Mouse (Mus musculus) embryonic stem cell, embryonic (primary cell): ENCODE measurements around the gene Gmds.

Source experiments
- CTCF ChIA-PET, 4 experiments: fragments of 300-600 bp in 2 of 4; fragments of 350-600 bp in 2 of 4; sonication (Branson Sonifier 250); formaldehyde crosslinking; loops; one replicate each; lab custom pipeline; 2022; ENCODE audit warnings: inconsistent platforms in 2 of 4; lab: Charles Lee
- POLR2A ChIA-PET, 4 experiments: fragments of 300-600 bp in 2 of 4; fragments of 350-600 bp in 2 of 4; sonication (Branson Sonifier 250); formaldehyde crosslinking; loops; one replicate each; lab custom pipeline; 2022; ENCODE audit warnings: antibody characterized with exemption in 4 of 4, inconsistent platforms in 1 of 4; lab: Charles Lee

The Gmds gene

DNA sequence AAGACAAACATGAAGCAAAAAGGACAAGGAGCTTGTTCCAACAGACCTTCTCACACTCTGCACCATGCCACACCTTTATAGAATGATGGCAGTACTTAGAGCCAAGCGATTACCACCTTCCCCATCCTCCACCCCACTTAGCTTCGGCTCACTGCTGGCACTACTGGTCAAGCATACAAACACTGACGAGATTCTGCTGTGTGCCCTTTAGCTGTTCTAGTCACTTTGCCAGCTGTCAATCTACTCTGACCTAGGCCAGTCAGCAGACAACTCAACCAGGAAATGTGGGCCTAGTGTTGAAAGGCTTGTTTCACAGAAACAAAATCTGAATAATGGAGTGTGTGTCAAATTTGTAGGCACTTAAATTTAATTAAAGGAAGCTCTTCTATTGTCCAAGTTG, 464.1 kb downstream of the Gmds start:
- ChIA-PET CTCF (no interaction called here), POLR2A (no interaction called here)

DNA sequence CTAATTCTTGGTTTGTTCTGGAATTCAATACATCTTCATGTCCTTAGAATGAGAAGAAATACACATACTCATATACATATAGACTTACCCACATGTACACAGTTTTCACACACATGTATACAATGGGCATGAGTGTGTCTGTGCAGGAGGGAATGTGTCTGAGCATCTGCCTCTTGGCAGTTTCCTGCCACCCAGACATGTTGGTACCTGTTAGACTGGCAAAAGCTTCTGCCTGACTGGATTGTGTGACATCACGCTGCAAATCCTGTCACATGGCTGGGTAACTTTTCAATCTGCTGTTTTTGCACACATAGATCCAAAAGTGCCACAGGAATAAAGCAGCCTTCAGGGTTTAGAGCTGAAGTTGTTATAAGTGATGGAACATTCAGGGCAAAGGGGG, 465.3 kb downstream of the Gmds start:
- ChIA-PET CTCF (no interaction called here), POLR2A (no interaction called here)

DNA sequence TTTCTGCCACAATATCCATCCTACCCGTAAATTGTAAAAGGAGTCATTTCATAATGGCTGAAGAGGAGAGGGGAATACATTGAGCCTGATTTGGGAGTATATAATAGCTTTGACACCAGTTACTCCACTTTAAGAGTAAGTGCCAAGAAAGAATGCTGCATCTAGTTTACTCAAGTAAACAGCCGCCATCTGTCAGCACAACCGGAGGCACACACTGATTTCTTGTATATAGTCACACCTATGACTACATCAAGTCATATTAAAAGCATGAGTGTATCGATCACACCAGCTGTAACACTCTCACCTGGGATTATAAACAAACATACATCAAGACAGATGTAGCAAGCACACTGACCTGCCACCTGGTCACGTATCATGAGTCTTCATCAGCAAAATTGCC, 473.8 kb downstream of the Gmds start:
- CTCF ChIA-PET = interaction anchor here in 1 of 4 experiments (0.6 kb wide), 1 partner anchor 431 kb away, joined by 3 read pairs; no protein-coding TSS in a partner anchor
- POLR2A ChIA-PET = interaction anchor here in 1 of 4 experiments (0.6 kb wide), 1 partner anchor 414 kb away, joined by 4 read pairs; no protein-coding TSS in a partner anchor

DNA sequence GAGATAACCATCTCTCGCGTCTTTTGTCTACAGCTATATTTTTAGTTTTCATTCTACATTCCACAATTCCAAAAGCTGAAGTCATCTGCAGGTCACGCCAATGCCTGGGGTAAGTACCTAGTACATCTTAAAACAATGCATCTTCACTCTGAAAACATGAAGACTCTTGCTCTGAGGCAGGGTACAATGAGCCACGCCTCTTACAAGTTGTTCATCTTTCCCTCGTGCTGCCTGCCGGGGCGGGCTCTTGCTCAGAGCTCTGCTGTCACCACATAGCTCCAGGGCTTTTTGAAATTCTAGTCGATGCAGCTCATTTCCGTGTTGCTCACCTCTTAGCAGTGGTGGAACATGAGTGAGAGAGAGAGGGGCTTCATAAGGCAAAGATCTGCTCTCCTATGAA, 475.1 kb downstream of the Gmds start:
- ChIA-PET POLR2A (interaction anchor here in 1 of 4 experiments (0.5 kb wide), 1 partner anchor 865 kb away, joined by 5 read pairs; no protein-coding TSS in a partner anchor), CTCF (no interaction called here)

DNA sequence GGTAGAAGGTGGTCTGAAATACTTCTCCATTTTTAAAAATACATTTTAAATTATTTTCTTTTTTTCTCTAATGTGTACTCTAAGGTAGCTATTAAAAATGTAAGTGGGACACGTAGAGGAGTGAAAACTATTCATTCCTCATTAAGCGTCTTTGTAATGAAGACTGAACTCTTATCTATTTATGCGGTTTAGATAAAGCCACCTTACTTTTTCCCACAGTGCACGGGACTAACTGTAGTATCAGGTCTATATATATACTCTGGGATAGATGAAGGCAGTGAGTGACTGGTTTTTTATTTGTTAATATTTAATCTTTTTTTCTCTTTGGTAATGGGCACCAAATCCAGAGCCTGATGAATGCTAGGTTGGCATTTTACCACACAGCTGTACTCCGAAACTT, 478.3 kb downstream of the Gmds start:
- ChIA-PET POLR2A (interaction anchor here in 1 of 4 experiments (0.6 kb wide), 1 partner anchor 69 kb away, joined by 3 read pairs; no protein-coding TSS in a partner anchor), CTCF (no interaction called here)

DNA sequence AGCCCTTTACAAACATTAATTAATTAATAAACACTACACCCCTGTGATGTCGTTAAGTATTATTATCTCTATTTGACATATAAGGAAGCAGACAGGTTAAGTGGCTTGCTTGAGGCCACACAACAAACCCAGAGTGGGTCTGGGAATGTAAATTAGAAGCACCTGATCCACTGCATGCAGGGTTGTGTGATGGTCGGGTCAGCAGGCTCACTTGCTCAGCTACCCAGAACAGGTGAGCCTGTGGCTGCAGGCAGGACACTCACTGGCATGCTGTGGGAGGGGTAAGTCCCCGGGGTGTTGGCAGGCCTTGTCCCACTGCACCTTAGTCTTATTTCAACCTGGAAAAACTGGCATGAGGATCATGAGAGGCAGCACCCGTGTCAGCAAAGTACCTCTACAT, 484.5 kb downstream of the Gmds start:
- POLR2A ChIA-PET = no interaction called here
- CTCF ChIA-PET = no interaction called here

DNA sequence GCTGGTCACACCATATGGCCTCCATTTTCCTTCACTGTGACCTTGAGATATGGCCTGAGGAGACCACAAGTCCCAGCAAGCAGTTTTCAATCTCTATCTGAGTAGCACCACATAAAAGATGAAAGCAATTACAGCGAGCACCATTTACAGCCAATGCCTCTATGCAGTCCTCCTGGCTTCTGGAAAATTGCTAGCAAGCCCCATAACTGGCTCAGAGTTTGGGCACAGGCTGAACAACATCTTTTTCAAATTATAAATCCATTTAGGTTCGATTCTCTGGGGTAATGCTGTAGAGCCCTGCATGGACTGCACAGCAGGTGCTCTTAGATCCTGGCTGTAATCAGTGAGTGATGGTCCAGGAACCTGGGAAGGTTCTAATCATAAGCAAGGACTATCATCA, 485.0 kb downstream of the Gmds start:
- POLR2A ChIA-PET = no interaction called here
- CTCF ChIA-PET = no interaction called here

DNA sequence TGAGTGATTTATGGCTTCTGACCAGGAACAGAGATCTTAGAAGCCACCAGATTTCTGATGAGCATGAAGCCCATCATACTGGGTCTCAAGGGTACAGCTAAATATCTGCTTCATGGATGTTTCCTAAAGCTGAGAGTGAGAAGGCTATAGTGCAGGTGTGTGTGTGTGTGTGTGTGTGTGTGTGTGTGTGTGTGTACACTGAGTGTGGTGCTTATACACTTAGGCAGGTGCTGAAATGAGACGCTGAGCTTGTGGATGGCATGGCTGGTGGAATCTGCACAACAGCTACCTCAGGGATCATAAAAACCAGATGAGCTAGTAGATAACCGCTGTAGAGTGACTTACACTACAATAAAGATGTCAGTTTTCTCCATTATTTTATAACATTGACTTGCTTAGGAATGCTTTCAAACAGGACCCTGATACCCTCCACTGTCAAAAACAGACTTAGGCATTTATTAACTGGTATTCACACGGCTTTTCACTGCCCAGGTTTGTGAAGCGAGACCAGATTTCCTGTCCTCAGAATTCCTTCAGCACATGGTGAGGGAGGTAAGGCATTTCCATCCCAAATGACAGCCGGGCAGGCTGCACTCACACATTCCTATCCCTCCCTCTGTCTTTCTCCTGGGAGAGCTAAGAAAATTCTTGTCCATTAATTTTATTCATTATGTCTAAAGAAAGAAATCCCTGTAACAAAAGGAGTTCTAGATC, 489.1 kb downstream of the Gmds start:
- POLR2A ChIA-PET = interaction anchor here in 1 of 4 experiments (0.6 kb wide), 1 partner anchor 198 kb away, joined by 3 read pairs; no protein-coding TSS in a partner anchor
- CTCF ChIA-PET = no interaction called here

DNA sequence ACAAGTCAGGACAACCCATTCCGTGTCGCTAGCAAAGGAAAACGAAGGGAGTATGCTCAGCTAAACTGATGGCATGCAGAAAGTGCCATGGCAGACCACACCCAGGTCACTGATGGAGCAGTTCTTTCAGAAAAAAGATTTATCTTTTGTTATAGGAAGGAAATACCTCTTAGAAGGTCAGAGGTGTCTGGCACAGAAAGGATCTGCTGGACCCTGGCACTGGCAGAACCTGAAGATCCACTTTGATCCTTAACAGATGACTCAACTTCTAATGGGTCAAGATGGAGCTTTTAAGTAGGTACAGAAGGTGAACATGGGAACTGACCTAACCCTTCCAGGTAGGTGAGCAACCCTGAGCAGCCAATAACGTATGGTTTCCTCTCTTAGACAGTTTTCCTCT, 502.7 kb downstream of the Gmds start:
- POLR2A ChIA-PET = no interaction called here
- CTCF ChIA-PET = no interaction called here

DNA sequence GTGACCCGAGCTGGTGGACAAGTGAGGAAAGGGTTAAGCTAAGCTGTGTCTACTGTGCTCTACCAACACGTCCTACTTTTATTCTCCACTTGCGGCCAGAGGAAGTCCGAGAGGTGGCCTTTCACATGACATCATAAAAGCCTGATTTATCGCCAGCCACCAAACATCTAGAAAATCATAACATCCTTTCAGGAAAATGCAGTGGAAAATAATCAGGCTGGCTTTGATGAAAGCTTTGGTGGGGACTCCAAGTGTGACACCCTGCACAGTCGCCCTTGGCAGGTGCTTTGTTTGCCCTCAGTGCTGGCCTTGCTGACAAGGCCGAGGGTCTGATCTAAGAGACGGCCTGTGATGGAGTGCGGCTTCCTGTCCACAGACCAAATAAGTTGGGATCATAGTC, 508.2 kb downstream of the Gmds start:
- ChIA-PET CTCF (interaction anchor here in 1 of 4 experiments (0.6 kb wide), 1 partner anchor 296 kb away, joined by 10 read pairs; no protein-coding TSS in a partner anchor), POLR2A (no interaction called here)

DNA sequence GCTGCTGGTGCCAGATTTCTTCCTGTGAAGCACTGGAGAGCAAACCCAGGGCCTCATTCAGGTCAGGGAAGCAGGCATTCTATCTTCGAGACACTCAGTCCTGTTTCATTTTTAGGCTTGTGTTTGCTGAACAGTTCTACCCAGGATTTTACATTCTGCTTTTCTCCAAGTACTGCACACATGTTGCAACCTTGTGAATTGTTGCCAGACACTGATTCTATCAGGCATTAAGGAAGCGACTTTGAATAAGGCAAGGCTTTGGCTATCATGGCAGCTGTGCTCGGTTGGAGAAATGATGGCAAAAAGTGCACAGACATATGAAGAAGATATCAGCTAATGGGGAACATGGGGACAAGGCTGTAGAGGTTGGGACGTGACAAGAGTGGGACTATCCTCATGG, 510.1 kb downstream of the Gmds start:
- CTCF ChIA-PET = no interaction called here

DNA sequence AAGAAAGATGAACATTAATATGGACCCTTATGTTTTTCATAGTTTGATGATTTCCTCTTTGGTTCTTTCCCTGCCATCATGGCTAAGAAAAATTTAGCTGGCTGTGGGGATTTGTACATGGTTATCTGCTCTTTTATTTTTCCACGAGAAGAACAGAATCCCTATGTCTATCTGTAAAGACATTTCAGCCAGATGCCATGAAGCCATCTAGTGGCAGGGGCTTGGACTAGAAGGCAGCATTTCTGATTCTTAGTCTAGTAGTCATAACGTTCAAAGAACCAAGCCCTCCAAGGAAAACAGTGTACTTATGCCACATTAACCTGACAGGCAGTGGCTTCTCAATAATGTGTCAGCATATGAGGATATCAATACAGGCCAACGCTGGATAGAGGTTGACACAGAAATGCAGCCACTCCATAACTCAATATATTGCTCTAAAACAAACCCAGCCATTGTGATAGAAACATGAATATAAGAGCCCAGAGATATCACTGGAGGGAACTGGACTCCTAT, 510.7 kb downstream of the Gmds start:
- POLR2A ChIA-PET = no interaction called here

More for the DNA sequence above, 510.1 kb downstream of the Gmds start:
- POLR2A ChIA-PET = no interaction called here

DNA sequence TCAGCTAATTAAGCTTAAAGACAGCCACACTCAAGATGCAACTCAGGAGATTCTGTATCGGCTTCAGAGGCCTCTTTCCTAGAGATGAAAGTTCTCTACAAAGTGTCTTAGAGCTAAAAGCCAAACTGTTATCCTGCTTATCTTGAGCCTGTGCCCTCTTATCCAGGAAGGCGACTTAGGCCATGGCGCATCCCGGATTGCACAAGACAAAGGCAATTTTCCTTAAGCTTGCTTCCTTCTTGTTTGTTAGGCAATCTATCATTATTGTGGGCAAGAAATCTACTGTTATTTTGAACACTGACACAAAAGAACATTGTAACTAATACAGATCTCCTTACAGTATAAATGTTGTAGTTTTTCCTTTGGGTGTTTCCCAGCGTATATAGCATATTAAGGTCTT, 511.4 kb downstream of the Gmds start:
- POLR2A ChIA-PET = no interaction called here
- CTCF ChIA-PET = no interaction called here

More for the DNA sequence above, 510.7 kb downstream of the Gmds start:
- CTCF ChIA-PET = no interaction called here

DNA sequence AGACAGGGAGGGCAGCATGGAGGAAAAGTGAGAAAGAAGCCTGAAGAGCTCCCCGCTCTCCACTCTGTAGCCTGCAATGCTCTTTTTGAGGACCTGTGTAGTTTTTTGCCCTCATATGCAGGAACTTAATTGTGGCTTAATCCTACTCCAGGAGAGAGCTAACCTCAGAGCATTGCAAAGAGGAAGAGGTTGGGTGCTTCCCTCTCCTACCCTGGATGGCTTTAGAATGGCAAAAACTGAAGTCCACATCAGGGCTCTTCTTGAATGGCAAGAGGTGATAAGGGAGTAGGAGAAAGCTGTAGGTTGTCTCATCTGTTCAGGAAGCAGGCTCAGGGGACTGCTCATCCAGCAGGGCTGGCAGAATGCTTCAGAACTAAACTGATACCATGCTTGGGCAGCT, 513.4 kb downstream of the Gmds start:
- CTCF ChIA-PET = interaction anchor here in 1 of 4 experiments (0.5 kb wide), 1 partner anchor 164 kb away, joined by 3 read pairs; no protein-coding TSS in a partner anchor
- POLR2A ChIA-PET = no interaction called here

DNA sequence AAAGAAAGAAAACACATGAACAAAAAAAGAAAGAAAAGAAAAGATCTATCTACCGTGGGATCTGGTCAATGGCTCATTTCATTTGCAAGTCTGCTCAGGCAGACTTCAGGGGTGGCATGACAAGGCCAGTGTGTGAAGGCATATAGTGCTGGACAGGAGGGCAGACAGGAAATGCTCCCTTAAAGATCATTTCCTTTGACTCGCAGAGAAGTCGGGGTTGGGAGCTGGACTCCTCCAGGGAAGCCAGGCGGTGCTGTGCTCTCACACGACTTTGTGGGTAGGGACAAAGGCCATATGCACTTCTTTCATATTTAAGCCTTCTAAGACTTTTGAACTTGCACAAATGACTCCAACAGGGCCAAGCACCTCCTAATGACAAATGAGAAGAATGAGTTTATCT, 515.2 kb downstream of the Gmds start:
- ChIA-PET CTCF (interaction anchor here in 1 of 4 experiments (1.2 kb wide), 1 partner anchor 31 kb away, joined by 3 read pairs; no protein-coding TSS in a partner anchor), POLR2A (no interaction called here)

DNA sequence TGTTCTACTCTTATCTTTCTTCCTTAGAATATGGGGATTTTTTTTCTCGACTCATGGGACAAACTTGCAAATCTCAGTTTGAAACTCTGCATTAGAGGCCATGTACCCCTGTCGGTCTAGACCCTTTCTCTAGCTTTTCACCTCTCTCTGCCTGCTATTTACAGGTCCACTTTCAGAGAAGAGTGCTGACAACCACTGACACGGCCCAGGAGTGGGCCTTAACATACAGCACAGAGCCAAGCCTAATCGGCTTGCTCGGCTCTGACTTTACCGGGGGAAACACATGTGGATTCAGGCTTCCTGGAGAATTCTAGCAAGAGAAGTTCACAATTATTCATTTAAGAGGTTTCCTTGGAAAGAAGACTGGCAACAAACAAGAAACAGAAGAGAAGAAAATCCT, 517.5 kb downstream of the Gmds start:
- ChIA-PET CTCF (no interaction called here), POLR2A (interaction anchor here in 1 of 4 experiments (1.3 kb wide), 1 partner anchor 16 kb away, joined by 5 read pairs; no protein-coding TSS in a partner anchor)

DNA sequence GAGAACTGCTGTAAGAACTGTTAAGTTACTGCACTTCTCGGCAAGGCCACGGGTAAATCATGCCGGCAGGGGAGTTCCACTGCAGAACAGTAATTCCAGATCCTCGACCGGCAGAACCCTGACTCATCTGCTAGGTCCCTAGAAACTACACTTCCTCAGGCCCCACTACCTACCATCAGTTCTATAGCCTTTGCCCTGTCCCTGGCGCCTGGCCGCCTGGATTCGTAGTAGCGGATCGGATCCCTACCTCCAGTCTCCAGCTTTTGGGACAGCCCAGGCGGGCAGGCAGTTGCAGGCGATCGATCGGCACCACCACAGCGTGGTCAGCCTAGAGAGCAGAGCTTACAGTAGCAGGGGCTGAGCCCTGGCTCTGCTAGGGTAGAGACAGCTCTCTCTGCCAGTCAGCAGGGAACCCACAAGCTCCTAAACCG, 517.9 kb downstream of the Gmds start:
- CTCF ChIA-PET = no interaction called here
- POLR2A ChIA-PET = interaction anchor here in 1 of 4 experiments (1.3 kb wide), 1 partner anchor 16 kb away, joined by 5 read pairs; no protein-coding TSS in a partner anchor

DNA sequence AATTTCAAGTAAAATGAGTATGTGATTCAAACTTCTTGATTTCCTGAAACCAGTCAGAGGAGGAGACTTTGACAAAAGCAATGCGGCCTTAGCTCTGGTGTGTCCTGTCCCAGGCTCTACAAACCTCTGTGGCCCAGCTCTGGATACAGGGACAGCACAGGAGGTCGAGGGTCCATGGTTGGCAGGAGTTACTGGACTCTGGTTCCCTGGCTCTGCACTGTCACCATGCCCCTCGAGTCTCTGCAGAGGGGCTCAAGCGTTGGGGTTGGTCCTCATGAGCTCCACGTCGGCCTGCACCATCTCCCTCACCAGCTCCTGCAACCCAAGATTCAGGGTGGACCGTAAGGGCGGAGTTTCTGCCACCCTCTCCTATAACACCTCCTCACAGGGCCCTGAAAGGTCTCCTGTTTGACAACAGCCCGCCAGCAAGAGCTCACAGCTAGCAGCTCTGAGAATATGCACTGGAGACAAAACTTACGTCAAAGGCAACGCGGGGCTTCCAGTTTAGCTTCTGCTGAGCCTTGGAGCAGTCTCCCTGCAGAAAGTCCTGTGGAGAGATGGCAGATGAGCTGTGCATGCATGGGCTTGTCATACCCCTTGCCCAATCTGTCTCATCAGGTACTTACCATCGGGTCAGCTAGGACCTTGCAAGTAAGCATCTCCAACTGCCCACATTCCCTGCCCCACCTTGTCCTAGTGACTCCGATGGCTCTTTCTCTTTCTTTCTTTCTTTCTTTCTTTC, 518.7 kb downstream of the Gmds start:
- POLR2A ChIA-PET = interaction anchor here in 1 of 4 experiments (1.3 kb wide), 1 partner anchor 15 kb away, joined by 5 read pairs; no protein-coding TSS in a partner anchor

DNA sequence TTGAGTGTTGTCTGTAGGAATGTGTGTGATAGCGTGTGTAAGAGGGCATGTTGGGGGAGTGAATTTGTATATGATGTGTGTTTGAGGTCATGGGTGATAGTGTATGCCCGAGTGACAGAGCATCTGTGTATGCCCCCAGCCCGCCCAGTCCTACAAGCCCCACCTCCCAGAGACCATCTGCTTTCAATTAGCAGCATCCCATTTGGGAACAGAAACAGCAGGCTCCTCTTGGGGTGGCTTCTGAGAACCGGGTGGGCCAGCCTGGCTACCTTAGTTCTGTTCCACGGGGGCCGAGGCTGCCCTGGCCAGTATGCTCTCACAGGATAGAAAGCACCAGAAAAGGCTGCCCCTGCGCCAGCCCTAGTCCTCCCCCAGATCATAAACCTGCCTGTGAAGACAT, 520.2 kb downstream of the Gmds start:
- CTCF ChIA-PET = no interaction called here

More for the DNA sequence above, 518.7 kb downstream of the Gmds start:
- CTCF ChIA-PET = no interaction called here

More for the DNA sequence above, 520.2 kb downstream of the Gmds start:
- POLR2A ChIA-PET = no interaction called here
